Mouse (Mus musculus) forebrain, embryonic 13.5 days (tissue): ENCODE results near the gene Stx18. TPM values are rescaled to one million over a fixed set of nuclear protein-coding genes. Genes with fewer than 3 reads are reported as not detected.

Experiments used
- ATAC-seq: fragments of 200-750 bp; cut with Nextera tagmentation; 2 replicates; pipeline ENCODE4 v1.8.0; 2017
- H3K27ac ChIP-seq: fragments of 300-500 bp; sonication (generic); 2 replicates; pipeline ENCODE4 v1.5.1; 2015; ENCODE audit warnings: inconsistent platforms, mild to moderate bottlenecking, moderate library complexity
- H3K27me3 ChIP-seq: fragments of 300-500 bp; sonication (generic); 2 replicates; pipeline ENCODE4 v1.6.1; 2015; ENCODE audit warnings: mild to moderate bottlenecking, inconsistent platforms
- H3K36me3 ChIP-seq: fragments of 300-500 bp; sonication (generic); 2 replicates; pipeline ENCODE4 v1.6.1; 2015; ENCODE audit warnings: mild to moderate bottlenecking, inconsistent platforms; ENCODE audit not compliant: poor library complexity, severe bottlenecking
- H3K4me1 ChIP-seq: fragments of 300-500 bp; sonication (generic); 2 replicates; pipeline ENCODE4 v1.6.1; 2015; ENCODE audit warnings: inconsistent platforms
- H3K4me2 ChIP-seq: fragments of 300-500 bp; sonication (generic); 2 replicates; pipeline ENCODE4 v1.6.1; 2015; ENCODE audit warnings: inconsistent platforms, mild to moderate bottlenecking, moderate library complexity
- H3K4me3 ChIP-seq: fragments of 300-500 bp; sonication (generic); 2 replicates; pipeline ENCODE4 v1.5.1; 2015; ENCODE audit warnings: mild to moderate bottlenecking, inconsistent platforms
- H3K9ac ChIP-seq: fragments of 300-500 bp; sonication (generic); 2 replicates; pipeline ENCODE4 v1.6.1; 2015; ENCODE audit warnings: mild to moderate bottlenecking, inconsistent platforms
- H3K9me3 ChIP-seq: fragments of 300-500 bp; sonication (generic); replicated peaks from 2 replicates; pipeline ENCODE4 v1.6.1; 2016; ENCODE audit warnings: inconsistent platforms
- WGBS: fragments of 180-500 bp; shearing (Covaris S2); methylation state at CpG from one replicate; pipeline ENCODE4 v1.1.7; 2015; 5-methylcytosine and 5-hydroxymethylcytosine counted together
- polyA plus RNA-seq: library from polyadenylated mRNA; unstranded; fragments of >200 nt; fragmentation: Nextera tagmentation; extraction: Ambion mirVana; gene quantifications from 2 replicates; pipeline ENCODE4 v1.2.1, GENCODE M21; 2015

Stx18 gene
- polyA plus RNA-seq, 1 experiment from 2014 or later: 34.4 TPM

DNA sequence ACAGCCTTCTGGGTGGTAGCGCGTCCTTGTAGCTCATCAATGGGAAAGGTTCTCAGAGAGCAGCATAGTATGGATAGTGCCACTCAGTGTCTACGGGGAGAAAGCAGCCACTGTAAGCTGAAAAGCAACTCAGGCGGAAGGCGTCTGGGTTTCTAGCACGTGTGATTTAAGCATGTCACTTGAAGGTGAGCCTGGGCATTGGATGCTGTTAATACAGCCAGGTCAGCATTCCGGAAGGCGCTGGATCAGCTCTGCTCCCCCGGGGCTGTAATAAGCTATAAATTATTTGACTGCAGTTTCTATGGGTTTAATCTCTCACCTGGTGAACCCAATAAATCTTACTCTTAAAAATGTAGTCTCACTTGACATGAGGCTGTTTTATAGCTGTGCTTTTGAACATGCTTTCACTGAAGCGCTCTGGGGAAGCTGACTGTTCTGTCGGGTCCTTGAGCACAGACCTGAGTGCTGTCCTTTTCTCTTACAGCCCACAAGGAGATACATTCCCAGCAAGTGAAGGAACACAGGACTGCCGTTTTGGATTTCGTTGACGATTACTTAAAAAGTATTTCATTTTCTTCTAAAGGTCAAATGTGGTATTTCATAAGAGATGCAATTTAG lies 67.6 kb downstream of the Stx18 start:
- Histone ChIP-seq H3K9me3 (no peaks in the 10 kb centered on the region), H3K27me3 (no peaks in the 10 kb centered on the region), H3K4me1 (no peaks in the 10 kb centered on the region), H3K4me3 (no peak overlapping the region), H3K4me2 (no peak overlapping the region), H3K27ac (no peak overlapping the region), H3K36me3 (peaks cover 39% of the 10 kb centered on the region), H3K9ac (no peak overlapping the region)
- WGBS: 92% methylated on average over 14 of the region's 14 CpGs
- no peak for ATAC-seq

DNA sequence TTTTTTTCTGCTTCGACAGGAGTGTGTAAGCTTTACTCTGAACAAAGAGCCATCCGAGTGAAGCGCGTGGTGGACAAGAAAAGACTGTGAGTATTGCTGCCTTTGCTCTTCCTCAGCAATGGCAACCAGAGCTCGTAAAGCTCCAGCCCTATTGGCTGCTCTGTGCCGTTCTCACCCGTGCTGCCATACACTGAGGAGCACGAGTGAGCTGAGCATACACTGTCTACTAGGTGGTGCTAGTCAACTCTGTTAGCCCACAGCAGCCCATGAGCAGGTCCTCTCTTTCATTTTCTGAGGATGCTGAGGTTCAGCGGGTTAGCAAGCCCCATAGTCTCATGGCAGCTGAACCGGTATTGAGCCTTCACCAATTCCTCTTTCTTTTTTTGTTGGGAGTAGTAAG lies 68.3 kb downstream of the Stx18 start:
- Histone ChIP-seq H3K4me2 (no peak overlapping the region), H3K9ac (no peak overlapping the region)
- ATAC-seq: no peak

GRCm38 (mm10) chr5:38114526-38114925 lies 76.0 kb downstream of the Stx18 start:
- Histone ChIP-seq H3K4me3 (no peak overlapping the region), H3K27ac (no peak overlapping the region), H3K27me3 (no peaks in the 10 kb centered on the region), H3K4me1 (no peaks in the 10 kb centered on the region), H3K9ac (no peak overlapping the region), H3K9me3 (no peaks in the 10 kb centered on the region), H3K4me2 (no peak overlapping the region), H3K36me3 (peaks cover 39% of the 10 kb centered on the region)
- WGBS: 93% methylated on average over 2 of the region's 2 CpGs
- ATAC-seq: no peak

More for the DNA sequence above, 68.3 kb downstream of the Stx18 start:
- H3K27me3 ChIP-seq: no peaks in the 10 kb centered on the region
- 89% methylated on average over 10 of the region's 10 CpGs for WGBS
- H3K4me3 ChIP-seq: no peak overlapping the region
- H3K9me3 ChIP-seq: no peaks in the 10 kb centered on the region
- H3K36me3 ChIP-seq: peaks cover 39% of the 10 kb centered on the region
- no peak overlapping the region for H3K27ac ChIP-seq
- no peaks in the 10 kb centered on the region for H3K4me1 ChIP-seq

DNA sequence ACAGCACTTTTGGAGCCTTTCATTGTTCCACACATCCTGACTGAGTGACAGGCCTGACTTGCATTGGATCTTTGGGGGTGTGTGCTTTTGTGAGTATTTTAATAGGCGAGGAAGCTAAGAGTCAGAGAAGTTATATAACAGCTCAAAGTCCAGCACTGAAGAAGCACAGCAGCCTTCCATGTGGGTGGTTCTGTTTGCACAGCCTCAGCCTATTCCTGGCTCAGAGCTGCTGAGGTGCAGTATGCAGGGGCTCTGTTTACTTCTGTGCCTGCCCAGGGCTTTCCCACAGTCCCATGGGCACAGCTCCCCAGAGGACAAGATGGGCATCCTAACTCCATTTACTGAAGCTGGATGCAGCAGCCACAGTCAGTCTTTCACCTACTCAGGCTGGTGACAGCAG lies 78.5 kb downstream of the Stx18 start:
- ATAC-seq: no peak
- Histone ChIP-seq H3K27me3 (no peaks in the 10 kb centered on the region), H3K9ac (no peak overlapping the region), H3K9me3 (no peaks in the 10 kb centered on the region), H3K4me1 (no peaks in the 10 kb centered on the region), H3K4me3 (no peak overlapping the region), H3K27ac (no peak overlapping the region), H3K36me3 (peaks cover 30% of the 10 kb centered on the region), H3K4me2 (no peak overlapping the region)
- WGBS: 87% methylated on average over 1 of the region's 1 CpGs

DNA sequence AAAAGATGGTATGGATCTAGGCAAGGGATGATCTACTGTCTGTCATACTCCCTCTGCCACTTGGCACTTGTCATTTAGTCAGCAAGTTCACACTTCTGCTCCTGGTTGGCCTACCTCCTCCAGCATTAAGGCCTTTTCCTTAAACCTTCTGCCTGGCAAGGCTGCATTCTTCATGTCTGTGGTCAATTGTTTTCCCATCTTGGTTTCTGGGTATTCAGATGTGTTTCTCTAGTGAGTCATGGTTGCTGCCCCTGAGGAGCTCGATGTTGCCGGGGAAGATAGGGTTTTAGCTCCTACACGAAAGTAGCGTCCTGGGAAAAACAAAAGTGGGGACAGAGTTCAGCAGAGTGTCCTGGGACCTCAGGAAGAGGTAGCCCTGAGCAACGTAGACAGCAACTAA lies 80.7 kb downstream of the Stx18 start:
- no peak overlapping the region for H3K9ac ChIP-seq
- H3K4me1 ChIP-seq: no peaks in the 10 kb centered on the region
- H3K27ac ChIP-seq: no peak overlapping the region
- no peaks in the 10 kb centered on the region for H3K27me3 ChIP-seq
- no peak for ATAC-seq
- WGBS: 94% methylated on average over 5 of the region's 5 CpGs
- H3K9me3 ChIP-seq: no peaks in the 10 kb centered on the region
- no peak overlapping the region for H3K4me3 ChIP-seq
- no peak overlapping the region for H3K4me2 ChIP-seq
- peaks cover 31% of the 10 kb centered on the region for H3K36me3 ChIP-seq

GRCm38 (mm10) chr5:38121699-38122098 lies 83.2 kb downstream of the Stx18 start:
- WGBS: 88% methylated on average over 7 of the region's 7 CpGs
- no peak overlapping the region for H3K4me2 ChIP-seq
- H3K36me3 ChIP-seq: peaks cover 23% of the 10 kb centered on the region
- H3K27ac ChIP-seq: no peak overlapping the region
- no peak for ATAC-seq
- H3K9ac ChIP-seq: no peak overlapping the region
- H3K27me3 ChIP-seq: no peaks in the 10 kb centered on the region
- H3K4me1 ChIP-seq: no peaks in the 10 kb centered on the region
- H3K4me3 ChIP-seq: no peak overlapping the region
- no peaks in the 10 kb centered on the region for H3K9me3 ChIP-seq

DNA sequence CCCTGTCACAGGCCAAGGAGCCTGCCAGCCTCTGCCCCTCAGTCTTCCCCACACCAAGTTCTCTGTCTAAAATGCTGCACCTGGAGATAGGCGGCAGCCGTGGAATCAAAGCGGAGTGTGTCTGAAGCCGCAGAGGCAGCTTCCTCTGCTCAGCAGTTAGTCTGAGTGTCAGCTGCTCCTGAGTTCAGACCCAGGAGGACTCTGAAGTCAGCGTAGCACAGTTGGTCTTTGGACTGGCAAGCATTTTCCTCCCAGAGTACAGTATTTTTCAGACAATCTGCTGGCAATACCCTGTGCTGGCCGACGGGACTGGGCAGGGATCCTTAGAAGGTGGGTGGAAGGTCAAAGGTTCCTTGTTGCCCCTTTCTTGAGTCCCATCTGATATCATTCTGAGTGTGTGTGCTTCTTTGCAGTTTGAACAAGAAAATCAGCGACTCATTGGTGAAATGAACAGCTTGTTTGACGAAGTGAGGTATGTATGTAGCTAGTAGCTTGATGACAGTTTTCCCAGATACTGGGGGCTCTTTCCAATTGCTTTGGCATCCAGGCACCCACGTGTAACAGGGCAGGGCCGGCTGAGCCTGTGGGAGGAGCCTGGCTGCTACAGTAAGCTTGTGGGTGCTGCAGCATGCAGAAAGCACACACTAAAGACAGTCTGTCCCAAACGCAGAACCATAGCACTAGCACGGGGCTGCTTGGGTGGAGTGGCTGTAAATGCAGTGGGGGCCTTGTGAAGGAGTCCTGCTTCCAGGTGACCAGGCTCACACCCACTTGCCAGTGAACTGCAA lies 88.2 kb downstream of the Stx18 start:
- H3K36me3 ChIP-seq: peaks cover 24% of the 10 kb centered on the region
- no peak overlapping the region for H3K4me2 ChIP-seq
- H3K27ac ChIP-seq: no peak overlapping the region
- H3K4me1 ChIP-seq: no peaks in the 10 kb centered on the region
- H3K27me3 ChIP-seq: no peaks in the 10 kb centered on the region
- no peak overlapping the region for H3K4me3 ChIP-seq
- H3K9ac ChIP-seq: no peak overlapping the region
- WGBS: 88% methylated on average over 13 of the region's 13 CpGs
- no peak for ATAC-seq
- H3K9me3 ChIP-seq: no peaks in the 10 kb centered on the region

- no peak overlapping the region for H3K4me2 ChIP-seq
- ATAC-seq: no peak
- 93% methylated on average over 2 of the region's 2 CpGs for WGBS
- no peak overlapping the region for H3K27ac ChIP-seq
- H3K36me3 ChIP-seq: peaks cover 21% of the 10 kb centered on the region
- no peaks in the 10 kb centered on the region for H3K9me3 ChIP-seq
- no peaks in the 10 kb centered on the region for H3K27me3 ChIP-seq
- H3K9ac ChIP-seq: no peak overlapping the region
- no peaks in the 10 kb centered on the region for H3K4me1 ChIP-seq
- H3K4me3 ChIP-seq: no peak overlapping the region
Measured at GRCm38 (mm10) chr5:38129339-38129738, 90.8 kb downstream of the Stx18 start.

DNA sequence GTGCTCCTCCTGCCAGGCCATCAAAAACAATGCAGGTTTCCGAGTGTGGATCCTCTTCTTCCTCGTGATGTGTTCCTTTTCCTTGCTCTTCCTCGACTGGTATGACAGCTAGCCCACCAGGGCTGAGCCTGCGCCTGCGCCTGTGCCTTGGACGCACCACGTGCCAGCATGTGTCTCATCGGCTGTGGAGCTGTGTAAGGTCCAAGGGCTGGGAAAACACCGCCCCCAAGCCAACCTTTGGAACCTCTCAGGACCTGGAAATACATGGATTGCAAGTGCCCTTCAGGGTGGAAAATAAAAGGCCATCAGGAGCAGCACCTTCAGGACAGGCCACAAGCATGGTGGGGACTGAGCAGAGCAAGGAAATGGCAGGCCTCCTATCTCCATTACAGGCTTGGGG lies 97.7 kb downstream of the Stx18 start:
- no peak overlapping the region for H3K27ac ChIP-seq
- WGBS: 93% methylated on average over 9 of the region's 9 CpGs
- no peaks in the 10 kb centered on the region for H3K4me1 ChIP-seq
- no peak overlapping the region for H3K9ac ChIP-seq
- H3K9me3 ChIP-seq: no peaks in the 10 kb centered on the region
- H3K4me3 ChIP-seq: no peak overlapping the region
- H3K36me3 ChIP-seq: peaks cover 67% of the 10 kb centered on the region
- H3K4me2 ChIP-seq: no peak overlapping the region
- 0 out of 2 replicates have a peak, but pooled peaks have one; percentile 28 for ATAC-seq
- no peaks in the 10 kb centered on the region for H3K27me3 ChIP-seq

DNA sequence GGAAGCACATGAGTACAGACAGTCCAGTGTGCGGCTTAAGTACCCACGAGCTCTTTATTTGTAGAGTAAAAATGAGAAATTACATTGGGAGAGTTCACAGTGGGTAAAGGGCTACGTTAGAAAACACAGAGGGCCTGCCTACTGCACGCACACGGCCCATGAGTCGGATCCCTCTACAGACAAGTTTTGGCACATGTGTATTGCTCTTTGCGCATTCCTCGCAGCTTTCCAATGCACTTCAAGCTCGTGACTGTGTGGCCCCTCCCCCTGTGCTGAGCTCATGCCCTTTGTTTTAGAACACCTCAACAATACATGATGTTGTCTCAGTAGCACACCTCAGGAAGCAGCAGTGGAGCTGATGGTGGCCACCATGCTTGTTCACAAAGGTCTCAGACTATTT lies 98.6 kb downstream of the Stx18 start:
- H3K9ac ChIP-seq: no peak overlapping the region
- no peak overlapping the region for H3K4me2 ChIP-seq
- 88% methylated on average over 9 of the region's 9 CpGs for WGBS
- no peaks in the 10 kb centered on the region for H3K27me3 ChIP-seq
- ATAC-seq: no peak
- H3K9me3 ChIP-seq: no peaks in the 10 kb centered on the region
- H3K36me3 ChIP-seq: peaks cover 76% of the 10 kb centered on the region
- no peak overlapping the region for H3K4me3 ChIP-seq
- H3K27ac ChIP-seq: no peak overlapping the region
- H3K4me1 ChIP-seq: no peaks in the 10 kb centered on the region

DNA sequence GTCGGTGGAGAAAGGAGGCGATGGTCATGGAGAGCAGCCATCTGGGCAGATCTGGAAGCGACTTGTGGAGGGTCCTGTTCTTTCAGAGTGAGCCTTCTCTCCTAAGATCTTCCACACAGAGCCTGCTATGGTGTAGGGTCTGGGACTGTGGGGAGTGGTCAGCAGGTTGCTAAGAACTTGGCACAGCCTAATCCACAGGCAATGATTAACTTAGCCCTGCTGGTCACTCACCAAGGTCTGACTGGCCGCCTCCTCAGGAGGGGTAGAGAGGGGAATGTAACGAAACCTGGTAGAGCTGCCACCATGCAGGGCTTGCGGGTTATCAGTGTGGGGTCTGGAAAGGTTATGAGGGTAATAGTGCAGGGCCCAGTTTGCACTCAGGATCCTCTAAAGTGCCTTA lies 102.4 kb downstream of the Stx18 start:
- ATAC-seq: no peak
- Histone ChIP-seq H3K9ac (no peak overlapping the region), H3K27ac (no peak overlapping the region), H3K36me3 (peaks cover 96% of the 10 kb centered on the region), H3K27me3 (no peaks in the 10 kb centered on the region), H3K9me3 (no peaks in the 10 kb centered on the region), H3K4me2 (no peak overlapping the region), H3K4me3 (no peak overlapping the region), H3K4me1 (peaks cover 3% of the 10 kb centered on the region; the same call in 1 of the 2 replicates)
- 93% methylated on average over 6 of the region's 6 CpGs for WGBS

GRCm38 (mm10) chr5:38146524-38146923 lies 108.0 kb downstream of the Stx18 start:
- Histone ChIP-seq H3K36me3 (peaks cover 96% of the 10 kb centered on the region), H3K4me1 (peaks cover 40% of the 10 kb centered on the region), H3K9ac (no peak overlapping the region), H3K4me2 (no peak overlapping the region), H3K9me3 (no peaks in the 10 kb centered on the region; the same call in 1 of the 2 replicates), H3K27me3 (no peaks in the 10 kb centered on the region), H3K4me3 (no peak overlapping the region), H3K27ac (no peak overlapping the region)
- ATAC-seq: no peak
- 92% methylated on average over 6 of the region's 6 CpGs for WGBS
